Mouse (Mus musculus) erythroid progenitor cell, adult 5-6 weeks (primary cell): ENCODE data around the gene Cyp8b1. TPM values are rescaled to one million over a fixed set of nuclear protein-coding genes. Genes with fewer than 3 reads are reported as not detected.

Experiments used
- ATAC-seq: replicated peaks from 2 replicates; pipeline ENCODE4 v1.8.0; 2016; ENCODE audit warnings: moderate number of reproducible peaks, mild to moderate bottlenecking, moderate TSS enrichment, inconsistent platforms; ENCODE audit not compliant: poor library complexity, low FRiP score, severe bottlenecking
- total RNA-seq, 2 experiments: library from RNA; stranded (forward) in 1 of 2; stranded (reverse) in 1 of 2; fragments of 150-400 nt in 1 of 2; fragments of 186-747, 209-891 nt in 1 of 2; gene quantifications; 2 replicates each; pipeline versions ENCODE4 v1.2.3 to v1.2.4; 2015 to 2017; ENCODE audit warnings: low replicate concordance in 2 of 2

Gene Cyp8b1
- total RNA-seq, 2 experiments from 2014 or later, result not detected

GRCm38 (mm10) chr9:121895392-121895993 is 20.6 kb downstream of the Cyp8b1 start:
- ATAC-seq, result no peak

DNA sequence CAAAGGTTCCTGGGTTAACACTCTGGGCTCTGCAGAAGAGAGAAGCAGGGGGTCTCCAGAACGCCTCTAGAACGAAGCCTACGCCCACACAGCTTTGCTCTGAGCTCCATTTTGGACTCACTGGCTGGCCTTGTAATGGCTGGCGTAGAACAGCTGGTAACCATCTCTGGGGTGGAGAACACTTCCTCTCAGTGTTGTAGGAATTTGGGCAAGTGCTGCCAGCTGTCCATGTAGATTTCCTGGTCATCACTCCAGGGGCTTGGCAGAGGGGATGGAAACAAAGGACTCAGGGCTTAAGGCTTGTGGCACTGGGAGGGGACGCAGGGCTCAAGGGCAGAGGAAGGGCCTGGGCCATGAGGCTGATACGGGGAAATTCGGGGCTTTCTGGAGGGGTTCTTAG is 21.7 kb downstream of the Cyp8b1 start:
- ATAC-seq, result no peak

- ATAC-seq, result no peak
These were observed 23.9 kb downstream of the Cyp8b1 start for GRCm38 (mm10) chr9:121892057-121892687.

GRCm38 (mm10) chr9:121891301-121891700 is 24.8 kb downstream of the Cyp8b1 start:
- ATAC-seq, result no peak

DNA sequence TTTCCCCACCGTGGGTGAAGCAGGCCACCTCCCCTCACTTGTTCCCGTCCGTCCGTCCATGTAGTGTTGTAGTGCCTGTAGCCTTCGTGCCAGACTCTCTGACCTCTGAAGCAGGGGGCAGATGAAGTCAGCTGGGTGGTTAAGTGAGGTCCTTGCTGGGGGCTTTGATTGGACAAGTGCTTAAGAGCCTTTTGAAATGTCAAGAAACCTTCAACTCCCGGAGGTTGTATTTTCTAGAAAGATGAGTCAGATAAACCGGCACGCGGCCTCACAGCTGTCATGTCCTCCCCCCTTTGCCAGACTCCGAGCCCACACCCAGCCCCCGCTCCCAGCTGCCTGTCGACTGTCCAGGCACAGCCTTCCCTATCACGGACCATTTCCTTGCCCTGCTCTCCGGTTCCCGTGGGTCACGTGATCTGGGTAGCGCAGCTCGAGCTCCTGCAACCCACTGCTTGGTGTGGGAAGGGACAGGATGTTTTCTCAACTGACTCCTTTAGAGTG is 25.6 kb downstream of the Cyp8b1 start:
- ATAC-seq, result no peak

DNA sequence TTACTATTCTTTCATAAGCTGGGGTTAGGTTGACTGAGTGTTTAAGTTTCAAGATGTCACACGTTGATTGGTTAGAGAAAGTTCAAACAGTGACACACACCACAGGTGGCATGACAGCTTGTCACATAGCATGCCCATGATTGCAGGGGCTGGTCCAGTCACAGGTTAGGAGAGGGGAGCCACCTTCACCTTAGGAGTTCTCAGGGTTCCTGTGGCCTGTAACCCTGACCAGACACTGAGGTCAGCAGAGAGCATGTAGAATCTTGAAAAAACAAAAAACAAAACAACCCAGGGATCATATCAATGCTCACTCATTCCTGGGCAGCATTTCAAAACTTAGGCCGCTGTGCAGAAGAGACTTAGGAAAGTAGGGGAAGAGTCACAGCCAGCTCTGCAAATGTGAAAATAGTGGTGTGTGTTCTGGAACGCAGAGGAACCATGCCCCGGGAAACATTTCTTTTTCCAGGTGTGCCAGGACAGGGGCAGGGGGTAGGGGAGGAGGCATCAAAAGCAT is 26.1 kb downstream of the Cyp8b1 start:
- no peak for ATAC-seq

DNA sequence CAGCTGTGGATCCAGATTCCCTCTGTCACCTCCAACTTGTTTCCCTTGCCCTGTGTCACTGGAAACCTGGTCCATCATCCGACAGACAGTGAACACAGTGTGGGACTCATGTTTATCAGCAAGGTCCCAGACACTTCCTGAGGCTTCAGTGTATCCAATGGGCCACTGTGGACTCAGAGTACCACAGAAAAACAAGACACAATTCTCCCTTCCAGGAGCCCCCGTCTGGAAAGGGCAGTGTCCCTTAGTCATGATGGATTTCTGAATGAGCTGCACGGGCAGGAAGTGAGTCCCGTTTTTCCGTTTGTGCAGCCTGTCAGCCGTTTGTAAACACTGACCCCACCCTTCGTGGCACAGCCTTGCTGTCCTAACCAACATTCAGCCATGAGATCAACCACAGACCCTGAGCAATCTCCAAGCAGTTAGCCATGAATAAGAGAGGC is 34.1 kb downstream of the Cyp8b1 start:
- no peak for ATAC-seq

DNA sequence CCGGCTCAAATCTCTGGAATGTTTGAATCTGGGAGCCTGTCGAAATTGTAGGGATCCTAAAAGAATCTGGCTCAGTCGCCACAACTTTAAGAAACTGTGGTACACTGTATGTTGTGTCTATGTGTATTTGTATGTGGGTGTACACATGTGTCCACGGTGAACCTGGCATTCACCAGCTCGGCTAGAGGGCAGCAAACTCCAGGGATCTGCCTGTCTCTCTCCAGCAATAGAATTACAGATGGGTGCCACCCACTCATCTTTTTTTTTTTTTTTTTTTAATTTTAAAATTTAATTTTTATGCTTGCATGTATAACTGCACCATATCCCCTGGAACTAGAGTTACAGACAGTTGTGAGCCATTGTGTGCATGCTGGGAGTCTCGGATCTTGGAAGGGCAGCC is 34.8 kb downstream of the Cyp8b1 start:
- no peak for ATAC-seq

DNA sequence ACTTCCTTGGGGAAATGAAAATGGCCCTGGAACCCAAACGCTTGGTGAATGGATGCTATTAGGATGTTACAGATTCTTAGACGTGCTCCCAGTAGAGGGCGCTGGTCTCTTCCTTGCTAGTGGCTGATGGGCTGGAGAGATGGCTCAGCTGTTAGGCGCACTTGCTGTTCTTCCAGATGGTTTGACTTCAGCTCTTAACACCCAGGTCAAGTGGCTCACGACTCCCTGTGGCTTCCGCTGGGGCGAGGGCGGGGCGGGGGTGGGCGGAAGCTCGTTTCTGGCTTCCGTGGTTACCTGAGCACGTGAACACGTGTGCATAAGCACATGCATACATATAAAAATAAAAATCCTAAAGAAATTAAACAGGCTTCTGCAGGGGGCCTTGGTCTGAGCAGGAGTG is 35.3 kb downstream of the Cyp8b1 start:
- ATAC-seq, result no peak

- peak; percentile 71 for ATAC-seq
These were observed 38.9 kb downstream of the Cyp8b1 start for GRCm38 (mm10) chr9:121877052-121877740.

- ATAC-seq, result no peak
These were observed 42.5 kb downstream of the Cyp8b1 start for GRCm38 (mm10) chr9:121873578-121873977.

DNA sequence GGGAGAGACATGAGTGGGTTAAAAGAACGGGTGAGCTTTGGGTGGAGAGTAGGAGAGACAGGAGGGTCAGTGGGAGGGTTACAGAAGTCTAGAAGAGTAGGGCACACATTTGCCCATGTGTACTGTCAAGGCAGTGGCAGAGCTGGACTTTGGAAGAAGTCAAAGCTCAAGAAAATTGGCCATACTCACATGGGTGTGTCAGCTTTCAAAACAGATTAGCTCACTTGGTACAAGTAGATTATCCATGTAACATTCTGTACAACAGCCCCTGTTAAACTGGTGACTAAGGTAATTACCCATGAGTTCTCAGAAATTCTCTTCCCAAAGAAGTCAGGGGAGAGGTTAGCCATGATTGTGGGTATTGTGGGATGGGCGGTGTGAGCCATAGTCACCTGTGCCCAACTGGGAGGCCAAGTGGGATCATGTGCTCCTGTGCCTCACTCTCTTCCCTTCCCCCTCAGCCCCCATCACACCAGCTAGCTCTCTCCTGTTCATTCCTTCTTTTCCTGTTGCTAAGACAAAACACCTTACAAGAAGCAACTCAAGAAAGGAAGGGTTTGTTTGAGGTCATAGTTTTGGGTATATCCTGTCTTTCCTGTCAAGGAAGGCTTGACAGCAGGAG is 43.9 kb downstream of the Cyp8b1 start:
- ATAC-seq, result no peak

- ATAC-seq, result no peak
These were observed 46.1 kb downstream of the Cyp8b1 start for GRCm38 (mm10) chr9:121869973-121870515.

DNA sequence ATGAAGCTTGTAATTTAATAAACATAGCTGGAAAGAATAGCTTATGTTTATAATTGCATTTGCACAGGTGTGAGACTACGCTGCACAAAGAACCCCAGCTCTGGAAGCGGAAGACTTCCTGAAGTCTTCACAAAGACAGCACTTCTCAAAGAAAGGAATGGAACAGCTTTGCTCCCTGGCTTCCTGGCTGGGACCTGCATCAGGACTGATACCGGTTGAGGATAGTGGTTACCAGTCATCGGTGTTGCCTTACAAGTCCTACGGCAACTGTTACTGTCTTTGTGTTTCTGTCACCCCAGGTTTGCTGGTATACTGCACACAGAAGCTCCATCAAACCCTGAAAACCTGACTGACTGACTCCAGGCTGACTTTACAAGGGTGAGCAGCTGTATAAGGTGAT is 46.7 kb downstream of the Cyp8b1 start:
- no peak for ATAC-seq

DNA sequence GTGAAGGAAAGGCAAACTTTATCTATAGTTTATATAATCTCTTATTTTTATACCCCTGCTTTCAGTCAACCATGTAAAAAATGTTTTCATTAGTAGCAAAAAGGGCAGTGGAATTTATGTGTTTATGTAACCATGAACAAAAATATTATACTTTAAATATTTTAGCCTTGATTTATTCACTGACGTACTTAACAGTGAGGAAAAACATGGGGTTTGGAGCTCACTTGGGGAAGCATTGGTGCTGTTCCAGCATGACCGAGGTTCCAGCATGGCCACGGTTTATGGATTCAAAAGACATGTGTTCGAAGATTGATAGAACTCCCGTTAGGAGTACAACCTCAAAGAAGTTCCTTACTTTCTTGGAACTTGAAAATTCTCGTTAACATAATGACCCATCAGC is 47.9 kb downstream of the Cyp8b1 start:
- no peak for ATAC-seq

- no peak for ATAC-seq
These were observed 48.5 kb downstream of the Cyp8b1 start for GRCm38 (mm10) chr9:121867632-121868031.

GRCm38 (mm10) chr9:121865425-121866008 is 50.6 kb downstream of the Cyp8b1 start:
- no peak for ATAC-seq

DNA sequence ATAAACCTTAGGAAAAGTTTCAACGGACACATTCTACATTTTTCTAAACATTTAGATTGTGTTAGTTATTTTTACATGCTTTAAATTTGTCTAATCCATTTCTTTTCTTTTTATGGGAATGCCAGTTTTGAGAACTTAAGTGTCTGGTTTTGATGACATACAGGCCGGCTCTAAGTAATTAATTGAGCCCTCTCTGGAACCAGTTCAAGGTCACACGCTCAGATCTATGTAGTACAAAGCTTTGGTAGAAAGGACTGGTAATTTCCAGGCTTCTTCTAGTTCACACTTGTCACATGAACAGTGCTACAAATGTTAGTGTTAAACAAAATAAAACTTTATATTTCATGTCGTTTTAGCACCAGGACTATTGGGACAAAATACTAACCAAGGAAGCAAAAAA is 51.3 kb downstream of the Cyp8b1 start:
- no peak for ATAC-seq
